Mouse (Mus musculus) cerebellum, adult (tissue): ENCODE measurements around the gene Vpreb3.

Experiments used
- ATAC-seq: cut with Nextera tagmentation; 2 replicates; pipeline ENCODE4 v1.9.2; 2017; ENCODE audit warnings: mild to moderate bottlenecking, moderate library complexity, mixed read lengths; ENCODE audit not compliant: insufficient number of reproducible peaks, low FRiP score, low TSS enrichment

The Vpreb3 gene

DNA sequence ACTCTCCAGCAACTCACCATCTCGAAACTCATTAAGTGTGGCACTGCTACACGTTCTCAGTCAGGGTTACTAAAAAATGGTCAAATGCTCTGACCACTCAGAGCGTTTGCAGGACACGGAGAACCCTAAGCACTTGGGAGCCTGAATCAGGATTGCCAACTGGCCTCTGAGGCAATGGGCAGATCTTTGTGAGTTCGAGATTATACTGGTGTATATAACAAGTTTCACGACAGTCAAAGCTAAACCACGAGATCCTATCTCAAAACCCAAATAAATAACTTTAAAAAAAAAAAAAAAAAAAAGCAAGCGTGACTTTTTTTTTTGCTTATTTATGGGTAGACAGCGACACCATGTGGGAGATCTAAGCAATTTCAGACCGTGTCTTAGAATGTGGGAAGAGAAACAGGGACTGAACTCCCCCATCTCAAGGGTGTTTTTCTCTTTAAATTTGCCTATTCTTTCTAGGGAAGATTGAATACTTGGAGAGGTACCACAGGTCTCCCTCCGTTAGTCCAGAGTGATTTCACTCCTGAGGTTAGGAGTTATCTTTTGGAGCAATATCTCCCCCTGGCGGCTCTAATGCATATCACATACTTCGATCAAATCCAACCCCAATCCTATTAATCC, 8.7 kb downstream of the Vpreb3 start:
- ATAC-seq, result peak; percentile 47; the same call in 1 of the 2 replicates

DNA sequence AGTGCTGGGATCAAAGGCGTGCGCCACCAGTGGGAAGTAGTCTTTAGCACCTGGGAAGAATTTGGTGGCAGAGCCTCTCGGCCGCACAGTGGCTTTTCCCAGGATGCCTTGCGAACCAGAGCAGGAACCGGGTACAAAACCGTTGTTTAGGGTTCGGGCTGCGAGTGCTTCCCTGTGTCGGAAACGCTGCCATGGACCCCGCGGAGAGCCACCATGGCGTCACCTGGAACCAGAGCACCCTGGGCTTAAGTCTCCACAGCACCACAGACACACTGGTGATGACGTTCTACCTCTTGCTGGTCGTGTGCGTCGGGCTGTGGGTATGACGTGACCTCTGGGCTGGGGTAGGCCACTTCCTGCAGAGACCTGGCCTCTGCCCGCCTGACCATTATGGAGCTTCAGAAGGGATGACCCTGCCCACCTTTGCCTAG, 11.5 kb downstream of the Vpreb3 start, which contains the start of gene Gm5134:
Gene Gm5134 (plus strand): TSS at position 134 of the 431 bp plus-strand sequence.
- no peak for ATAC-seq

DNA sequence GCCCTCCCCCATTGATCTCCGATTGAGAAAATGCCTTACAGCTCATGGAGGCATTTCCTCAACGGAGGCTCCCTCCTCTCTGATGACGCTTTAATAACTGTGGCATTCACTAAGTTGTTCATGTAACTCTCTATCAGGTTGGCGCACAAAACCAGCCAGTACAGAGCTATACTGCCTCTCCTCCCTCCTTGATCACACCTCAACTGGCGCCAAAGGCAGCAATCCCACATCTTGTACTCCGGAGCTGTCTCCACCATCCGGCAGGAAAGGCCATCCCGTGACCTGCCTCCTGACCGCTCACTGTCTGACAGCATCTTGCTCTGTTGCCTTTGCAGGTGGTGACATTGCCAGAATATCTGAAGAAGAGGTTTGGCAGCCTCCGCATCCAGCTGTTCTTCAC, 31.0 kb downstream of the Vpreb3 start:
- no peak for ATAC-seq

DNA sequence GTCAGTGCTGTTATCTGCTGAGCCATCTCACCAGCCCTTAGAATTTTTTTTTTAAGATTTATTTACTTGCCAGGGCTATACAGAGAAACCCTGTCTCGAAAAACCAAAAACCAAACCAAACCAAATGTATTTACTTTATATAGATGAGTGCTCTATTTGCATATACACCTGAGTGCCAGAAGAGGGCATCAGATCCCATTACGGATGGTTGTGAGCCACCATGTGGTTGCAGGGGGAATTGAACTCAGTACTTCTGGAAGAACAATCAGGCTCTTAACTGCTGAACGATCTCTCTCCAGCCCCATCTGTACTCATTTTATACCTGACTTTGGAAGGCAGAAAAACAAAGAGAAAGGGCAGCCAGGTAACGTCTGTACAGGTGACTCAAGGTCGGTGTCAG, 32.4 kb downstream of the Vpreb3 start:
- ATAC-seq, result no peak

DNA sequence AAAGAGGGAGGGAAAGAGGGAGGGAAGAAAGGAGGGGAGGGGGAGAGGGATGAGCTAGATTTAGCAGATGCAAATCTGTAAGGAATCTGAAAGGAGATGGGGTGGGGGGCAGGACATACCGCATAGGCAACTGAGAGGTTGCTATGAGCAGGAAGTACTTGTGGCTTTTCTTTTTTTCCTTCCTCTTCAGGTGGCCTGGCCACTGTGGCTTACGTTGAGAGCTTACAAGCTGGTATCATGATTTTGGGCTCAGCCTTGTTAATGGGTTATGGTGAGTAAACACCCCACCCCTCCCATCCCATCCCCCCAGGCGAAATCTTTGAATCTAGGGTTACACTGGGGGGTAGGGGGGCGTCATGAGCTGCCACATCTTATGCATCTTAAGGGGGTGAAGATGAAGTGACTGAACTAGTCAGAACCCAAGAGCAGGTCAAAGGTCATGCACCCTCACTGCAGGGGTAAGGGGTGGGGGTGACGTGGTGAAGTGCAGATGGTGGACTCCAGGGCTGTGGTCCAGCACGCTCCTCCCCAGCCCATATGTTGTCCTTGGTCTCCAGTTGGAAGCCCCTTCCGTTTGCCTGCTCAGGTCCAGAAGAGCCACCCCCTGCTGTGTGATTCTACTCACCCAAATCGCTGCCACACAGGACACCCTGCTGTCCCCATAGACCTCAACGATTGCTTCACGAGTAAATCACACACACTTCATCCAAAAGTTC, 35.4 kb downstream of the Vpreb3 start:
- no peak for ATAC-seq

DNA sequence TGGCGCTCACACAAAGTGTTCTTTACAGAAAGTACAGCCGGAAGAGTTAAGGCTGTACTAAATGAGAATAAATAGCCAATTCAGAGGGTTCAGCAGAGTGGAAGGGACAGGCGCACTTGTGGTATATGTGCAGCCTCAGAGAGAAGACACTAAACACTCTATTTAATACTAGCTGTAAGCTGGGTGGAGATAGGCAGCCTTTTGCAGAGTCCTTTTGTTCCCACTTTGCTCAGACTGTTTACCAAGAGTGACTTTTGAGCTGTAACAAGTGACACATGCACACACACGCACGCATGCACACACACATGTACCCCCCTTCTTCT, 35.9 kb downstream of the Vpreb3 start:
- ATAC-seq, result no peak

DNA sequence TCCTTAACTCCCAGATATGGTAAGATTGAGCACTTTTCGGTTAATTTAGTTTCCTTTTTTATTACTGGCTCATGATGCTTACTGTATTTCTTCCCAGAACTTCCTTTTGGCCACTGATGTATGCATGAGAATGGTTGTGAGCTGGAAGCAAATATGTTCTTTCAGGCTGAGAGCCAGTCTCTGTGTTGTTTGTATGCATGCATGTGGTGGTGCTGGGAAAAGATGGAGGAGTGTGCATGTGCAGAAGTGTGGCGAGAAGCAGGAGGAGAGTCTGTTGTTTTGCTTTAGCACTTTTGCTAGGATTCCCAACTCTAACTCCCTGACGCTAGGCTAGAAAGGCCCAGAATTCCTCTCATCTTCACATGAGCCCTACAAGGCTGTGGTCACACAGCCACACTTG, 36.6 kb downstream of the Vpreb3 start:
- no peak for ATAC-seq

DNA sequence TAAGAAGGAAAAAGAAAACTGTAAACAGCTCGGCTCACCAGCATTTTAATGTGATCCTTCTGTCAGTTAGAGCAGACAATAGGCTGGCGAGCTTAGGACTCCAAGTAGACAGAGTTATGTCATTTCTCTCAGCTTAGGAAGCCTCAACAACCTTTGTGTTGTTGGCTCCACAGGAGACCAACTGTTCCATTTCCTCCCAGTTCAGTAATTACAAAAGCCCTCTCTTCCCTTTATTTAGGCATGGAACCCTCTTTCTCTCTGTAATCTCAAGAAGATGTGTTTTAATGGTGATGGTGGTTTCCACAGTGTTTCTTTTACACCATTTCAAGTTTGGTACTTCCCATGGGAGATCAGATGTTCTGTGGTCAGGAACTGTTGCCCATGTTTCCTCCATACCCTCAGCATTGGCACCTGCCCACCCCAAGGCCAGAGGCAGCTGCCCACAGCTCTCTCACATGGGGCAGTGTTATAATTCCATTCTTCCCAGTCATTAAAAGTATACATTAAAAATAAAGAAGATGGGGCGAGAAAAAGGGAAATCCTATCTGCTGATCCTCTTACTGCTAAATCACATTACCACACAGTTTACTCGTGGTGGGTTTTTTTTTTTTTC, 47.7 kb downstream of the Vpreb3 start:
- no peak for ATAC-seq

DNA sequence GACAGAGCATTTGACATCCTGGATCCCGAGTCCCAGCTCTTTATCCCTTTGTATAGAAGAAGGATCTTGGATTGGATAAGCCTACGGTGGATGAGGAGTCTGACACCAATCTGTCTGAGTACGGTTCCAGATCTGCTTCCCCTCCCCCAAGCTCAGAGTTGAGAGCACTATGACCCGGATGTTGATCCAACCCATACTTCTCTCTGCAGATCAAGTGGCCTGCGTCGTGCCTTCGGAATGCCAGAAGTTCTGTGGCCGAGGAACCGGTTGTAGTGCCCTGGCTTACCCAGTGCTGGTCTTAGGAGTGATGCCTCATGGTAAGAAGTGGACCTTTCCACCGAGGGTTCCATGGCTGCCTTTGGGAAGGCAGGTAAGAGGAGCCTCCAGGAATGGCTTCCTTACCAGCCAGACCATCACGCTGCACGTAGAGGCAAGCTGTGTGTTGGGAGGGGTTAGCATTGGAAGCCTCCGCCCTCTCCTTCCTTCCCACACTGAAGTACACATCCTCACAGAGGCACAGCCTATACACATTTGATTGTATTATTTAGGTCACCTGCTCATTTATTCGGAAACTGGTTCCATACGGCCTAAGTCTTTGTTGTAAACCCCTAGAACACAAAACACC, 50.9 kb downstream of the Vpreb3 start:
- ATAC-seq, result no peak

DNA sequence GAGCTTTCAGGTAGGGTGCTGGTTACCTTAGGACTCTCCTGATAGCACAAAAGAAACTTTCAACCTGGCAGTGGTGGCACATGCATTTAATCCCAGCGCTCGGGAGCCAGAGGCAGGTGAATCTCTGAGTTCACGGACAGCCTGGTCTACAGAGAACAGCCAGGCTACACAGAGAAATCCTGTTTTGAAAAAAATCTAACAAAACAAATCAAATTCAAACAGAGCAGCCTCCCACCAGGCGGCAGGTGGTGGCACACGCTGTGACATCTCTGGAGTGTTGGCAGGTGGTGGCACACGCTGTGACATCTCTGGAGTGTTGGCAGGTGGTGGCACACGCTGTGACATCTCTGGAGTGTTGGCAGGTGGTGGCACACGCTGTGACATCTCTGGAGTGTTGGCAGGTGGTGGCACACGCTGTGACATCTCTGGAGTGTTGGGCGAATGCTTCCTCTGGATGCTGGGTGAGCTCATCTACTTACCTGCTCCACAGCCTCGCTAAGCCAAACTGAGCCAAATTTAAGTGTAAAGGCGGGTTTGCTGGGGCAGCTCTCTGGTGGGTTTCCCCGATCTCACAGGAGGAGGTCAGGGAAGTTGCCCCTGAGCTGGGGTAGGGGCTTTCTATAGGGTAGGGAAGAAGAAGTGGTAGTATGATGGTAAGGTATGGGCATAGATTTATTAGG, 51.8 kb downstream of the Vpreb3 start:
- ATAC-seq, result peak; percentile 79

DNA sequence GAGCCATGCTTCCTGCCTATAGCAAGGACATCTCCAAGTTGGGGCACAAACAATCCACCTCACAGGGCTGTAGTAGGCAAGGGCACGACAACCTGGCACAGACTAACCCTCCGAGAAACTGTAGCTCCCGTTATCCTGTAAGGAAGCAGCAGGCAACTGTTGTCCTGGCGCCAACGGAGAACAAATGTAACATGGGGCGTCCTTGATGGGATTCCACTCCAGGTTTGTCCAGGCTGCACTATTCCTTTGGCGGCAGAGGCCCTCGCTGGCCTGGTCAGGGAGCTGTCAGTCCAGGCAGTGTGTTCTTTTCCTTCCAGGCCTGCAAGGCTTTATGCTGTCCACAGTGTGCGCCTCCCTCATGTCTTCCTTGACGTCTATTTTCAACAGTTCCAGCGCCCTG, 52.6 kb downstream of the Vpreb3 start:
- peak; percentile 56 for ATAC-seq

DNA sequence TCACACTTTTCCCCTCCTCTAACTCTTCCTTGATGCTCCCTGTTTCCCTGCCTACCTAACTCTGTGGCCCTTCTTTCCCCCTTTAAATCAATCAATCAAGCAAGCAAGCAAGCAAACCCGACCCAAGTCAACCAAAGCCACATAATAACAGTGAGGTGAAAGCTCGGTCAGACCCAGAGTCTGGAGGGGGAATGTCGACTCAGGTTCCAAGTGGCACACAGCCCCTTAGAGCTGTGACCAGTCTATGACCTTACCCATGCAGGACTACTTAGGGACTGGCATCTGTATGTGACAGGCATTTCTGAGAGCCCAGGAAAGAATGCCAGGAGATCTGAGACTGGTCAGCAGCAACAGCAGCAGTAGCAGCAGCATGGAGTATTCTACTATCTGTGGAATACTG, 53.5 kb downstream of the Vpreb3 start:
- no peak for ATAC-seq
